Mouse (Mus musculus) heart, embryonic 16.5 days (tissue): ENCODE data around the gene Icos. TPM values are rescaled to one million over a fixed set of nuclear protein-coding genes. Genes with fewer than 3 reads are reported as not detected.
A peak's percentile ranks its signal among the peaks of the same experiment; 100 is the strongest.

Experiments
- ATAC-seq: fragments of 200-750 bp; cut with Nextera tagmentation; replicated peaks from 2 replicates; pipeline ENCODE4 v1.8.0; 2017; ENCODE audit warnings: moderate number of reproducible peaks; ENCODE audit not compliant: insufficient read depth, low FRiP score; ENCODE audit errors: extremely low read depth
- H3K27ac ChIP-seq: fragments of 300-500 bp; sonication (generic); 2 replicates; pipeline ENCODE4 v1.5.1; 2014; ENCODE audit warnings: mild to moderate bottlenecking, low read length, control low read depth, moderate library complexity
- H3K27me3 ChIP-seq: fragments of 300-500 bp; sonication (generic); 2 replicates; pipeline ENCODE4 v1.6.1; 2014; ENCODE audit warnings: low read length, mixed read lengths; ENCODE audit not compliant: control insufficient read depth, insufficient read depth
- H3K36me3 ChIP-seq: fragments of 300-500 bp; sonication (generic); 2 replicates; pipeline ENCODE4 v1.6.1; 2014; ENCODE audit not compliant: control insufficient read depth, insufficient read depth
- H3K4me1 ChIP-seq: fragments of 300-500 bp; sonication (generic); 2 replicates; pipeline ENCODE4 v1.6.1; 2014; ENCODE audit warnings: low read length, mixed read lengths; ENCODE audit not compliant: control insufficient read depth, insufficient read depth
- H3K4me2 ChIP-seq: fragments of 300-500 bp; sonication (generic); 2 replicates; pipeline ENCODE4 v1.6.1; 2014; ENCODE audit warnings: low read depth, mild to moderate bottlenecking, control low read depth, low read length
- H3K4me3 ChIP-seq: fragments of 300-500 bp; sonication (generic); 2 replicates; pipeline ENCODE4 v1.5.1; 2014; ENCODE audit warnings: mild to moderate bottlenecking, control low read depth, low read length
- H3K9ac ChIP-seq: fragments of 300-500 bp; sonication (generic); 2 replicates; pipeline ENCODE4 v1.6.1; 2014; ENCODE audit warnings: low read length, control low read depth
- H3K9me3 ChIP-seq: fragments of 300-500 bp; sonication (generic); replicated peaks from 2 replicates; pipeline ENCODE4 v1.6.1; 2016; ENCODE audit warnings: low read length; ENCODE audit not compliant: control insufficient read depth
- WGBS: fragments of 180-500 bp; shearing (Covaris S2); extraction: QIAGEN DNeasy Blood & Tissue Kit; methylation state at CpG from one replicate; pipeline ENCODE4 v1.1.7; 2014; 5-methylcytosine and 5-hydroxymethylcytosine counted together
- polyA plus RNA-seq: library from polyadenylated mRNA; unstranded; fragments of >200 nt; fragmentation: Nextera tagmentation; extraction: Ambion mirVana; gene quantifications from 2 replicates; pipeline ENCODE4 v1.2.1, GENCODE M21; 2015

Icos gene
- polyA plus RNA-seq, 1 experiment from 2014 or later: 1.2 TPM

GRCm38 (mm10) chr1:60975646-60976294, 2.0 kb upstream of the Icos start:
- H3K27ac ChIP-seq: no peak overlapping the region
- H3K9ac ChIP-seq: no peak overlapping the region
- no peak overlapping the region for H3K4me2 ChIP-seq
- no peak for ATAC-seq
- 86% methylated on average over 5 of the region's 5 CpGs for WGBS
- no peaks in the 10 kb centered on the region for H3K36me3 ChIP-seq
- H3K27me3 ChIP-seq: no peaks in the 10 kb centered on the region
- no peak overlapping the region for H3K4me3 ChIP-seq
- no peaks in the 10 kb centered on the region for H3K9me3 ChIP-seq
- no peaks in the 10 kb centered on the region for H3K4me1 ChIP-seq

GRCm38 (mm10) chr1:60979126-60979842, 1.6 kb downstream of the Icos start:
- 73% methylated on average over 7 of the region's 7 CpGs for WGBS
- H3K4me2 ChIP-seq: no peak overlapping the region
- H3K4me1 ChIP-seq: no peaks in the 10 kb centered on the region
- ATAC-seq: no peak
- no peaks in the 10 kb centered on the region for H3K36me3 ChIP-seq
- no peaks in the 10 kb centered on the region for H3K27me3 ChIP-seq
- no peak overlapping the region for H3K27ac ChIP-seq
- H3K4me3 ChIP-seq: no peak overlapping the region
- H3K9me3 ChIP-seq: no peaks in the 10 kb centered on the region
- H3K9ac ChIP-seq: no peak overlapping the region

GRCm38 (mm10) chr1:60979843-60980235, 2.1 kb downstream of the Icos start:
- no peak overlapping the region for H3K4me2 ChIP-seq
- H3K4me3 ChIP-seq: no peak overlapping the region
- 78% methylated on average over 2 of the region's 2 CpGs for WGBS
- H3K9ac ChIP-seq: no peak overlapping the region
- H3K36me3 ChIP-seq: no peaks in the 10 kb centered on the region
- no peak overlapping the region for H3K27ac ChIP-seq
- H3K4me1 ChIP-seq: no peaks in the 10 kb centered on the region
- ATAC-seq: no peak
- no peaks in the 10 kb centered on the region for H3K9me3 ChIP-seq
- no peaks in the 10 kb centered on the region for H3K27me3 ChIP-seq

DNA sequence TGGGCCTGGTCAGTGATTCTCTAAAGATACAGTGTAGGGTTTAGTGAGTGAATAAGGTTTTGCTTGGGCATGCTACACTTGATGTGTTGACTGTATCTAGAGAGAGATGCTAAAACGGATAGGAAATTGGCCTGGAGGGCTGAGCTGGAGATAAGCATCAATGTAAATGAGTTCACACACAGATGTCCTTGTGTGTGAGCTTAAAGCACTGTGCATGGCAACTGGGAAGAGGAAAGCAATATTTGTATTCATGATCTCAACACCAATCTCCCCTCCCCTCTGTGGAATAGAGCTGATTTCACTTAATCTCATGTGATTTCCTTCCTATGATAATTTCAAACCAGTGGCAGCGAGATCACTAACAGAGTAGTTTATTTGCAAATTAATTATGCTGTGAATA, 7.3 kb downstream of the Icos start:
- WGBS: 52% methylated on average over 2 of the region's 2 CpGs

DNA sequence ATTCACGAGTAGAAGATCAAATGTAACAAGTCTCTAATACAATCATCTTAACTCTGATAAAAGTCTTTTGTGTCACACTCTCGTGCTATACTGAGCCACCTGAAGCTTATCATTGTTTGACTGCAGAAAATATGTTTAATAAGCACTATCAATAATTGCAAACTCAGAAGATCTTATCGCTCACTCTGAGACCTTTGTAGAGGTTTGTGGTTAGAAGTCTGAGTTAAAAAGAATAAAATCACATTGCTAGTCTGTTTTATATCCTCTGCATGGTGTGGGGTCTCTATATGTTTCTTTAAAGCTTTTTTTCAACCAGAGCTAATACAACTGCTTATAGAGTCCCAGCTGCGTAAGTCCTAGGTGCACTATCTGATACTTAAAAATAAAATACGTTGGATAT, 8.4 kb downstream of the Icos start:
- no peaks in the 10 kb centered on the region for H3K9me3 ChIP-seq
- no peaks in the 10 kb centered on the region for H3K4me1 ChIP-seq
- ATAC-seq: no peak
- no peaks in the 10 kb centered on the region for H3K36me3 ChIP-seq
- H3K9ac ChIP-seq: no peak overlapping the region
- no peaks in the 10 kb centered on the region for H3K27me3 ChIP-seq
- no peak overlapping the region for H3K27ac ChIP-seq
- WGBS: 70% methylated on average over 5 of the region's 5 CpGs
- H3K4me2 ChIP-seq: no peak overlapping the region
- H3K4me3 ChIP-seq: no peak overlapping the region

More for the DNA sequence above, 7.3 kb downstream of the Icos start:
- no peak overlapping the region for H3K4me3 ChIP-seq
- no peaks in the 10 kb centered on the region for H3K27me3 ChIP-seq
- no peak overlapping the region for H3K27ac ChIP-seq
- H3K9me3 ChIP-seq: no peaks in the 10 kb centered on the region
- ATAC-seq: no peak
- no peak overlapping the region for H3K9ac ChIP-seq
- H3K4me2 ChIP-seq: no peak overlapping the region
- no peaks in the 10 kb centered on the region for H3K4me1 ChIP-seq
- H3K36me3 ChIP-seq: no peaks in the 10 kb centered on the region

- H3K4me1 ChIP-seq: no peaks in the 10 kb centered on the region
- WGBS: 81% methylated on average over 5 of the region's 5 CpGs
- no peak overlapping the region for H3K4me3 ChIP-seq
- no peak for ATAC-seq
- no peak overlapping the region for H3K4me2 ChIP-seq
- no peaks in the 10 kb centered on the region for H3K36me3 ChIP-seq
- H3K27me3 ChIP-seq: no peaks in the 10 kb centered on the region
- no peak overlapping the region for H3K9ac ChIP-seq
- no peak overlapping the region for H3K27ac ChIP-seq
- H3K9me3 ChIP-seq: no peaks in the 10 kb centered on the region
These were observed 11.4 kb downstream of the Icos start for GRCm38 (mm10) chr1:60989086-60989485.

DNA sequence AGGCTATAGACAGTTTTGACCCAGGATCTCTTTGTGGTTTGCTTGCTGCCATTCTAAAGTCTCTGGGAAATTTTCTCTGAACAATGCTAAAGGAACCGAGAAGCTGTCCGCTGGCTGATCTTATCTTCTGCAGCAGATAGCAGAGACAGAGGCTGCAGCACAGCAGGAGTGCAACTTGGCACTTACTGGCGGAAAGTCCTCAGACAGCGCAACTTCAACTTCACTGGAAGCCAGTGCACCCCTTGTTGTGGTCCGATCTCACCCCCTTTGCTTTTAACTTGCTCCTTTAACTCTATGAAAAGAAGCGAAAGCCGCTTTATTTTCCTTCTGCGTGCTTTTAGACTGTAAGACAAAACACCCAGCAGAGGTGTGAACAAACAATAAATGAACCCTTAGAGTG, 12.6 kb downstream of the Icos start:
- H3K27me3 ChIP-seq: no peaks in the 10 kb centered on the region
- no peak overlapping the region for H3K4me3 ChIP-seq
- H3K9ac ChIP-seq: no peak overlapping the region
- H3K4me1 ChIP-seq: no peaks in the 10 kb centered on the region
- H3K4me2 ChIP-seq: peak overlapping the region; percentile 11; the same call in 1 of the 2 replicates
- WGBS: 37% methylated on average over 8 of the region's 8 CpGs
- H3K9me3 ChIP-seq: no peaks in the 10 kb centered on the region
- no peaks in the 10 kb centered on the region for H3K36me3 ChIP-seq
- ATAC-seq: no peak
- no peak overlapping the region for H3K27ac ChIP-seq

DNA sequence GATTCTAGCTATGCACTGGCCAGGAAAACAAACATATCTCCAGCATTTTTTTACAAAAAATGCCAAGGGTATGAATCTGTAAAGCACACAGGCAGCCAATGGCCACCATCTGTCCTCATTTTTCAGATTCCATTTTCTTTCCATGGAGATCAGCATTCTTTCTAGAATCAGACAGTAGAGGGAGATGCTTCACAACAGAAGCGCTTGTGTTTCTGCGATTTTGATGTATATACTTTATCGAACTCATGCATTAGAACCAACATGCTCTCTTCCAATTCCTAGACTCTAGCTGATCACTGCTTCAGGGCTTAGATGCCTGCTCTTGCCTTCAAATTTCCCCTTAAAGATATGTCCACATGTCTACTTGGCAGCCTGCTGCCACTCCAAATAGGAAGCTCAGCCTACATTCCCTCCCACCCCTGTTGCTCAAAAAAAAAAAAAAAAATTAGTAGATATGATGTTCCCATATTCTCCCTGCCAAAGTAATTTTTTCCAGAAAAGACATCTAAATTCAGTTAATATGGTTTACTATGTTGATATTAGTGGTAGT, 20.4 kb downstream of the Icos start:
- Histone ChIP-seq H3K27me3 (no peaks in the 10 kb centered on the region), H3K4me2 (no peak overlapping the region), H3K4me1 (peaks cover 15% of the 10 kb centered on the region), H3K9ac (no peak overlapping the region), H3K27ac (peak overlapping the region; percentile 43; the same call in 1 of the 2 replicates), H3K9me3 (no peaks in the 10 kb centered on the region), H3K36me3 (no peaks in the 10 kb centered on the region), H3K4me3 (no peak overlapping the region)
- WGBS: 72% methylated on average over 3 of the region's 3 CpGs
- no peak for ATAC-seq

DNA sequence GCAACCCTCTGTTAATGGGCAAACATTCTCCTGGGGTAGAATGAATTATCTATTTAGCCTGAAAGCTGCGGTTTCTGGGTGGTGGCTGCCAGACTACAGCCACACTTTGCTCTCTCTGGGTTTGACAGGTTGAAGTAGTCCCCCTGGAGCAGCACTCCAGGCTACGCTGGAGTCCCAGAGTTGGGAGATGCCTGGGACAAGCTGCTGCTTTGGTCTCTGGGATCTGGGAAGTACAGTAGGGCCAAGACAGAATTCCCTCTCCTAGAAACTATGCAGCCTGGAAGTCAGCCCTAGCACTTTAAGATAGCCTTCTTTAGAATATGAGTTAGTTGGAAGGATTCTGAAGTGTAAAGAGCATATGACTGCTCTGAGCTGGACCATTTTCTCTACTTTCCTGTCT, 21.0 kb downstream of the Icos start:
- Histone ChIP-seq H3K4me1 (peaks cover 15% of the 10 kb centered on the region), H3K36me3 (no peaks in the 10 kb centered on the region), H3K4me3 (no peak overlapping the region), H3K27me3 (no peaks in the 10 kb centered on the region), H3K9ac (no peak overlapping the region), H3K4me2 (no peak overlapping the region; the same call in 1 of the 2 replicates), H3K9me3 (no peaks in the 10 kb centered on the region), H3K27ac (peak overlapping the region; percentile 84)
- ATAC-seq: peak; percentile 87
- 26% methylated on average over 2 of the region's 2 CpGs for WGBS
